Mouse (Mus musculus) naive thymus-derived CD4-positive, alpha-beta T cell, adult 2 months (primary cell): ENCODE data around the gene Alox5.

ENCODE experiments used
- DNase-seq: peaks from one replicate; pipeline ENCODE4 v3.0.0-alpha.2; 2011; ENCODE audit warnings: low read depth

Gene Alox5

GRCm38 (mm10) chr6:116417518-116418315, 43.3 kb downstream of the Alox5 start:
- no peak for DNase-seq

- DNase-seq: no peak
These were observed 44.9 kb downstream of the Alox5 start for GRCm38 (mm10) chr6:116416000-116416552.

DNA sequence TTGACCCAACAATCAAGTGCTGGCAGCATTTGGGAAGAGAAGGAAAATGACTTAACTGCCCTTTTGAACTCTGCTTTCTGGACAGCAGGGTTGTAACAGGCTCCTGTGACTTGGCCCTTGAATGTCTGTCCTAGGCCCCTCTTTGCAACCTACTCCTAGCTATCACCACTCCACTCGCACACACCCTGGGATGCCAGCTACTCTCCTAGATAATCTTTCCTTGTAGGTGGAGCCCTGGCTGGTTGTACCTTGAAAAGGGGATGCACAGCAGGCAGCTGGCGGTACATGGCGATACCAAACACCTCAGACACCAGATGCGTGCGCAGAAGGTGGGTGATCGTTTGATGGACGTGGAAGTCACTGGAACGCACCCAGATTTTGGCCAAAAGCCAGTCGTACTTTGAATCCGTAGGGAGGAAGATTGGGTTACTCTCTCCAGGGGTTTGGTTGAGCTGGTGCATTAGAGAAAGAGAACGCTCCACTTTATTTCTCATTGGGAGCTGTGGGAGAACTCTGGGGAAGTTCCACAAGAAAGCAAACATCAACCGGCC, 45.8 kb downstream of the Alox5 start:
- no peak for DNase-seq

GRCm38 (mm10) chr6:116412546-116413325, 48.2 kb downstream of the Alox5 start:
- DNase-seq: no peak

DNA sequence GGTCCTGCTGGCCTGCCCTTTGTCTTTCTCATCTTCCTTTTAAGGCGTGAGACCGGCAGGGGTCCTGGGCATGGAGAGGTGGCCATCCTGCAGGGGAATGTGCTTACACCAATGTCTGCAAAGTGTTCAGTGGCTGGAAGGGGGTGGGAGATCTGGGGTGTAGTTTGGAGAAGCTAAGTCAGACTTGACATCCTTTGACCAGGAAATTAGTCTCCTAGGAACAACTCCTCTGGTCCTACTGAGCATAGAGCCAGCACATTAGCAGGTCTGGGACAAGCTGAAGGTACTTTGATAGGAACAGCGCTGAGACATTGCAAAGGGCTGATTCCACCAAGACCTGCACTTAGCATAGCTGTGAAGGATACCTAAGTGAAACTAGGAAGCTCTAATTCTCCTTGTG, 49.3 kb downstream of the Alox5 start:
- no peak for DNase-seq

- no peak for DNase-seq
These were observed 50.5 kb downstream of the Alox5 start for GRCm38 (mm10) chr6:116410436-116410835.

GRCm38 (mm10) chr6:116407956-116408657, 52.9 kb downstream of the Alox5 start:
- DNase-seq: no peak

DNA sequence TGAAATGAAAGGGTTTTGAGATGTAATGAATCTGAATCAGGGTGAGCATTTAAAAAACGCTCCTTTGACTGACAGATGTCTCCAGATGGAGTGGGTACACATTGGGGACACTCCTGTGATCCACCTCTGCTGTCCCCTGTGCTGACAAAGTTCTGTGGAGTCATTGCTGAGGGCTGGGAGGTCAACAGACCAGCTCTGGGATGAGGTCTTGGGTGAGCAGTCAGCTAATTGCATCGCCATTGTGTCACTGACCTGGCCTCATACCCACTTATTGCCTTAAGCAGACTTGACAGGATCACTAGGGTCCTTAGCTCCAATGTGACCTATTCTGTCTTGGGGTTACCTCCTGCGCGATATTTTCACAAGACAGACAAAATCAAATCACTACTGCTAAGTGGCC, 53.8 kb downstream of the Alox5 start:
- DNase-seq: no peak

DNA sequence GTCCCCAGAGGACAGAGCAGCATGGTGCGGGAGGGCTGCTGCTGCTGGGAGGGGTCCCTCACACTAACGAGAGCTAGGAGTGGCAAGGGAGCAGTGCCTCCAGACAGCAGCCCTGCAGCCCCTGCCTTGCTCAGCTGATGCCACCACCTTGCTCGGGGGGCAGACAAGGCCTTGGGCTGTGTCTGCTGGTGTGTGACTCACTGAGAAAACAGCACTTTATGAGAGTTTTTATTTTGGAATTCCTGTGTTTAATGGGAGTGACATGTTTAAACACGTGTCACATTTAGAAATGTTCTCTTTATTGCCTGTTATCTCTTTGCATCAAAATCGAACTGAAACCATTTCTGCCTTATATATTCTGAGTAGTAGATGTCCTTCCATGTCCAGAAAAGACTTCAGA, 54.3 kb downstream of the Alox5 start:
- DNase-seq: no peak

GRCm38 (mm10) chr6:116406152-116406551, 54.8 kb downstream of the Alox5 start:
- no peak for DNase-seq

DNA sequence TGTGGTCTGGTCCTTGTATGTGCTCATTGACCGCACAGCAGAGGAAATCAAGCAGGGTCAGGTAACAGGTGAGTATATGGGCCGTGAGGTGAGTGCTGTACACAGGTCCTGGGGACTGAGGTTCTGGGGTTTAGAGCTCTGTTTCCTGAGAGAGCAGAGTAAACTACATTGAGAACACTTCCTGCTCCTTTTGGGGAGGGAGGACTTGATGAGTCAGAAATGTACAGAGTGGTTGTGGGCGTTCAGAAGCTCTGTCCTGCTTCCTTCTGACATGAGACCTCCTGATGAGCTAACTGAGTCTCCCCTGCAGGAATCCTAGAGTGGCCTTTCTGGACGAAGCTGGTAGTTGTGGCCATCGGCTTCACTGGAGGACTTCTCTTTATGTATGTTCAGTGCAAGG, 55.3 kb downstream of the Alox5 start:
- no peak for DNase-seq

DNA sequence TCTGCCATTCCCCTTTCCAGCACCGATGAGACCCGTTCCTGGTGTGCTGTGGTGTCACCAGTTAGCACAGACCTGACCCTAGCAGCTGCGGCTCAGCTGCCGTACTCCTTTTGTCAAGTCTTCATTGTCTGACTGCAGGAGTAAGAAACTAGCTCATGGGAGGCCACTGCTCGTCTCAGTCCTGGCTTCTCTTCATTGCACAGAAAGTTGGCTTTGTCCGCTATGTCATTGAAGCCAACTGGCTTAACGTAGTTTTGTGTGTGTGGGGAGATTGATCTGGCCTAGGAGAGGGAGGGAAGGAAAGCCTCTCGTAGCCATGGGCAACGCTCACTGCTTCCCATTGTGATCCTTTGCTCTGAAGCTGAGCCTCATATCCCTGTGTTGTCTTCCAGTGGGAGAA, 55.7 kb downstream of the Alox5 start:
- no peak for DNase-seq

GRCm38 (mm10) chr6:116402426-116402825, 58.6 kb downstream of the Alox5 start:
- no peak for DNase-seq

- no peak for DNase-seq
These were observed 59.1 kb downstream of the Alox5 start for GRCm38 (mm10) chr6:116401746-116402423.

DNA sequence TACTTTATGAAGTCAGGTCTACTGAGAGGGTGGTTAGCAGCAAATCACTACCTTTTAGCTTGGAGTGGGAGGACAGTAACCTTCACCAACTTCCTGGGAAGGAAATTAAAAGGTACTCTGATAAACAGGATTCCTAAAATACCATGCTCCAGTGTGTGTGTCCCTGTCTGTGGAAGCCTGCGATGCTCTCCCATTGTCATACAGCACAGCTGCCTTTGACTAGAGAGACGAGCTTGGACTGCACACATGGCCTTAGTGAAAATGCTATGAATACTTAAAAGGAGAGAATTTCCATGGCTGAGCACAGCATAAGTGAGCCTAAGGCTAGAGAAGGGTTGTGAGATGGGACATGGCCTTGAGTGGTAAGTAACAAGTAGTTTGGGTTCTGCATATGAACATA, 62.8 kb downstream of the Alox5 start:
- DNase-seq: no peak

DNA sequence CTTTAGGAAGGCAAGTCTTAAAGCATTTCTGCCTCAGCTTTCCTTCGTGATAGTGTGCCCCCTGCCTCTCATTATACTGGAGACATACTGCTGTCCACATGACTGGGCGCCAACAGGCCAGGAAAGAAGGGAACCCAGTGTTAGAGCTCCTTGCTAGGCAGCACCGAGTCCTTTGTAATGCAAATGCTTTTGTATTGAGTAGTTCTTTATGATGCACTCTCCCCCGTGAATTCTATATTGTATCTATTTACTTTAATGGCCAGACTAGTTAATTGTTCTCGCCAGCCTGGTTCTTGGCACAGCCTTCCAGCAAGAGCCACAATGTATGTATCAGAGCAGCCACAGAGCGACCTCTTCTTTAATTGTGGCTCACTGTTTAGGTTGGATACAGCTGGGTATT, 63.4 kb downstream of the Alox5 start:
- DNase-seq: no peak

DNA sequence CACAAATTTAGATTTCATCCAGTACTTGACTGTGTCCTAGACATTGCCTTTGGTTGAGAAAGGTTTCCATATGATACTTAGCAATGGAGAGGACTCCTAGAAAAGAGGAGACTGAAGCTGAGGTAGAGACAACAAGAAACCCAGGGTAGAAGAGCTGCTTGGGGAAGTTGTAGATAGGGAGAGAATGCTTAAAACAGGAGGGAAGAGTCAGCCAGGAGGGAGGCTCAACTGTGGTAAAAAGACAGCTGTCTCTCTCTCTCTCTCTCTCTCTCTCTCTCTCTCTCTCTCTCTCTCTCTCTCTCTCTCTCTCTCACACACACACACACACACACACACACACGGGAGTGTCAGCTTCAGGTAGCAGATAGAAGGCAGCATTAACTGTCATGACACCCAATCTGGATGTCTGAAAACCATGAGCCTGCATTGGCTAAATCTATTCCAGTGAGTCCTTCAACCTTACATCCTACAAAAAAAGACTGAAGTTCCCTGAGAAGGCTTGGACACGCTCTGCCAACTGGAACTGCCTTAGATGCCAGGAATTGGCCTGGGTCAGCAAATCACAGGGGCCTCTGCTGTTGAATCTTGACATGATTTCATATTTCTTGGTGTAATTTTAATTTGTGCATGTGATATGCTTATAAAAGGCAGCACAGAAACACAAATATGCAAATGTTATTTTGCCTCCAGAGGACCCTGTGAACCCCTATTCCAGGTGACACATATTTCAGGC, 65.9 kb downstream of the Alox5 start:
- DNase-seq: no peak

DNA sequence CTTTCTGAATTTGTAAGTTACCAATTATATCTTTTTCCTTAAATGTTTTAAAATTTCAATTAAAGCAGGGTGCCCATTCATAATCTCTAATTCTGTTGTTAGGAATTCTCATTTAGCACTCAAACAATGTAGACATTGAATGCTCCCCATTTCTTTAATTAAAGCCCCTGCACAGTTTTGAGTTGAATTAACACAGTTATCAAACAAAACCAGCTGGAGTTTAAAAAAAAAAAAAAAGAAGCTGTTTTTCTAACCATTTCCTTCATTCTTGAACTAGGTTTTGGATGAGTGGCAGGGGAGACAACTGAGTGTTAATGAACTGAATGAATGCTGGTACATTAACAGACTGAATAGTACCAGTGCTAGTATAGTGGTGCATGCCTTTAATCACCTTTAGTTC, 71.5 kb downstream of the Alox5 start:
- DNase-seq: no peak

DNA sequence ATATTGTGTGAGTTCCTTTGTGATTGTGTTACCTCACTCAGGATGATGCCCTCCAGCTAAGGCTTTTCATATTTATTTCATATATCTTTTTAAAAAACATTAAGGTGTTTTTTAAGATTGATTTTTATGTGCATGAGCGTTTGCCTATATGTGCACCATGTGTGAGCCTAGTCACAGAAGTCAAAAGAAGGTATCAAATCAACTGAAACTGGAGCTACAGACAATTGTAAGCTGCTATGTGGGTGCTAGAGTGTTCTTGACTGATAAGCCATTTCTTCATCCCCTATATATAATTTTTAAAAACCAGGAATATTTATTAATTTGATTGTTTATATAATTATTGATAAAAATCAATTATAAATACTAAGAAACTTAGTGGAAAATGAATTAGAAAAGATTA, 72.9 kb downstream of the Alox5 start:
- no peak for DNase-seq

GRCm38 (mm10) chr6:116386506-116386905, 74.5 kb downstream of the Alox5 start:
- DNase-seq: no peak

DNA sequence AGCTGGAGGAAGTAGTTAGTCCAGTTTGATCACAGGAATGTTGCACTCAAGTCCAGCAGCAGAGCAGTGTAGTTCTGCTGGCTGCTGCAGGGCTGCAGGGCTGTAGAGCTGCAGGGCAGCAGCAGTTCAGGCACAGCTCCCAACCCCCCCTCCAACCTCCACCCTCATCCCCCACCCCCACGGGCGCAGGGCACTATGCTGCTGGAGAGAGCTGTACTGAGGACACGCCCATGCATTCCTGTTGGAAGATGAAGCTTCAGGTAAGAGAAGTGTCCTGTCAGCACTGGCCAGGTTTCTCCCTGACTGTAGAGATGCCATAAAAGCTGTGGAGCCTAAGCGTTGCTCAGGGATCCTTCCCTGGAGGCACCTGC, 74.9 kb downstream of the Alox5 start:
- no peak for DNase-seq
